Mouse (Mus musculus) liver, embryonic 14.5 days (tissue): ENCODE measurements around the gene Tnfrsf12a.

Experiments
- CTCF ChIP-seq: IDR thresholded peaks from 2 replicates; pipeline ENCODE4 v1.5.1; 2016; ENCODE audit warnings: antibody characterized with exemption, low read depth, control low read depth
- EP300 ChIP-seq: IDR thresholded peaks from 2 replicates; pipeline ENCODE4 v1.6.1; 2016; ENCODE audit warnings: antibody characterized with exemption, low read depth

GRCm38 (mm10) chr17:23719455-23719854, 42.2 kb upstream of the Tnfrsf12a start:
- TF ChIP-seq EP300 (no peak), CTCF (no peak)
